Mouse (Mus musculus) erythroblast, embryonic 14.5 days (primary cell): ENCODE measurements around the gene Mapk6. TPM values are rescaled to one million over a fixed set of nuclear protein-coding genes. Genes with fewer than 3 reads are reported as not detected.

Source experiments
- H3K27me3 ChIP-seq: 2 replicates; pipeline ENCODE4 v1.6.1; 2012; ENCODE audit warnings: inconsistent platforms; ENCODE audit not compliant: control insufficient read depth
- H3K36me3 ChIP-seq: 2 replicates; pipeline ENCODE4 v1.6.1; 2012; ENCODE audit warnings: mild to moderate bottlenecking, inconsistent platforms; ENCODE audit not compliant: control insufficient read depth
- H3K4me1 ChIP-seq: 2 replicates; pipeline ENCODE4 v1.6.1; 2012; ENCODE audit warnings: inconsistent platforms; ENCODE audit not compliant: control insufficient read depth
- H3K4me3 ChIP-seq: replicated peaks from 2 replicates; pipeline ENCODE3; 2012; ENCODE audit warnings: moderate library complexity, mild to moderate bottlenecking, inconsistent platforms
- H3K9me3 ChIP-seq: 2 replicates; pipeline ENCODE4 v1.6.1; 2012; ENCODE audit warnings: low read length, inconsistent platforms, mixed read lengths; ENCODE audit not compliant: control insufficient read depth
- GATA1 ChIP-seq: IDR thresholded peaks from 2 replicates; pipeline ENCODE4 v1.6.1; 2012; ENCODE audit warnings: low read length, inconsistent platforms, mixed read lengths
- TAL1 ChIP-seq: IDR thresholded peaks from 3 replicates; pipeline ENCODE4 v1.6.1; 2012; ENCODE audit warnings: low read length, inconsistent platforms, mixed read lengths
- polyA plus RNA-seq: library from polyadenylated mRNA; stranded (reverse); fragments of >175 nt; gene quantifications from 2 replicates; pipeline ENCODE4 v1.2.3, GENCODE M21; 2012

Mapk6 gene
- polyA plus RNA-seq, 1 experiment = 0.11 TPM

- no peaks in the 10 kb centered on the region for H3K27me3 ChIP-seq
- H3K4me1 ChIP-seq = peaks cover 19% of the 10 kb centered on the region
- H3K9me3 ChIP-seq = peaks cover 5% of the 10 kb centered on the region
- TF ChIP-seq TAL1 (no peak), GATA1 (no peak)
- peaks cover 33% of the 10 kb centered on the region for H3K36me3 ChIP-seq
- no peak overlapping the region for H3K4me3 ChIP-seq
Observed at GRCm38 (mm10) chr9:75399069-75399468, 10.7 kb downstream of the Mapk6 start.

- H3K27me3 ChIP-seq = no peaks in the 10 kb centered on the region
Observed at GRCm38 (mm10) chr9:75395971-75396370, 13.8 kb downstream of the Mapk6 start.

GRCm38 (mm10) chr9:75393251-75393650 is 16.6 kb downstream of the Mapk6 start:
- Histone ChIP-seq H3K4me1 (peaks cover 5% of the 10 kb centered on the region), H3K9me3 (peaks cover 10% of the 10 kb centered on the region), H3K27me3 (no peaks in the 10 kb centered on the region), H3K36me3 (peaks cover 77% of the 10 kb centered on the region), H3K4me3 (no peak overlapping the region)
- TF ChIP-seq GATA1 (no peak), TAL1 (no peak)

More at GRCm38 (mm10) chr9:75395971-75396370, 13.8 kb downstream of the Mapk6 start:
- no peak overlapping the region for H3K4me3 ChIP-seq
- H3K9me3 ChIP-seq = peaks cover 5% of the 10 kb centered on the region
- no peak for TF ChIP-seq GATA1
- no peak for TF ChIP-seq TAL1
- H3K36me3 ChIP-seq = peaks cover 58% of the 10 kb centered on the region
- peaks cover 10% of the 10 kb centered on the region for H3K4me1 ChIP-seq

- Histone ChIP-seq H3K9me3 (peaks cover 9% of the 10 kb centered on the region), H3K4me1 (no peaks in the 10 kb centered on the region), H3K36me3 (peaks cover 29% of the 10 kb centered on the region), H3K27me3 (no peaks in the 10 kb centered on the region), H3K4me3 (no peak overlapping the region)
- TF ChIP-seq GATA1 (no peak), TAL1 (no peak)
Observed at GRCm38 (mm10) chr9:75385218-75385974, 24.4 kb downstream of the Mapk6 start.

DNA sequence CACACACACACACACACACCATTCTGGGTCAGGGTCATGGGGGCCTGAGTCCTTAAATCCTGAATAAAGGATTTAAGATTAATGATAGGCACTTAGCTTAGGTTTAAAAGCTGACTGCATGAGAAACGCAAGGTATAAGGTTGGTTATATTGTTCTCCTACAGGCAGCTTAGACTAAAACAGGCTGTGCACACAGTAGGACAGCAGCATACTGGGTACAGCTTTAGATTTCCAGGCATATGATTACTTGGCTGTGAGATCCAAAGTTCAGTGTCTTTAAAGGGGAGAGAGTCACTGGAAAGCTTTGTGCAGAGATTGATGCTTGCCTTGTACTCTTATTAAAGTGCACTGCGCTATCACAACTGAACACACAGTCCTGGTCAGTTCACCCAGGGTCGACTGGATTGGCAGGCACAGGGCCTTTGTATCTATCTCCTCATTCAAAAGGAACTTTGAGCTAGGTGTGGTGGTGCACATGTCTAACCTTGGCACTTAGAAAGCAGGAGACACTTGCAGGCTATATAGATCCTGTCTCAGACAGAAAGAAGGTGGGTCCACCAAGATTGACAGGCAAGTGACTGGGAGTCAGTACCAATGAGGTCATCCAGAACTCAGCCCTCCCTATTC is 25.4 kb downstream of the Mapk6 start:
- H3K27me3 ChIP-seq = no peaks in the 10 kb centered on the region
- peaks cover 23% of the 10 kb centered on the region for H3K36me3 ChIP-seq
- H3K9me3 ChIP-seq = peaks cover 6% of the 10 kb centered on the region
- H3K4me3 ChIP-seq = no peak overlapping the region
- TF ChIP-seq TAL1 (no peak), GATA1 (no peak)
- no peaks in the 10 kb centered on the region for H3K4me1 ChIP-seq

DNA sequence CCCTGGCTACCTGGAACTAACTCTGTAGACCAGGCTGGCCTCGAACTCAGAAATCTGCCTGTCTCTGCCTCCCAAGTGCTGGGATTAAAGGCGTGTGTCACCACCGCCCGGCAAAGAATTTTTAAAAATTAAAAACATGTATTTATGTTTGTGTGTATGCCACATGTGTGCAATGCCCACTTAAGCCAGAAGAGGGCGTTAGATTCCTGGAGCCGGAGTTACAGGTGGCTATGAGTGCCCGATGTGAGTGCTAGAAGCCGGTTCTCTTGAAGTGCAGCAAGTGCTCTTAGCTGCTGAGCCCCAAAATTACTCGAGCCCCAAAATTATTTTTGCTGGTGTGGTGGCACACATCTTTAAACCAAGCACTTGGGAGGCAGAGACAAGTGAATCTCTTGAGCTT is 26.0 kb downstream of the Mapk6 start:
- peaks cover 6% of the 10 kb centered on the region for H3K9me3 ChIP-seq
- H3K27me3 ChIP-seq = no peaks in the 10 kb centered on the region
- peaks cover 16% of the 10 kb centered on the region for H3K36me3 ChIP-seq
- TF ChIP-seq TAL1 = no peak
- no peak overlapping the region for H3K4me3 ChIP-seq
- H3K4me1 ChIP-seq = no peaks in the 10 kb centered on the region

- Histone ChIP-seq H3K9me3 (no peaks in the 10 kb centered on the region), H3K36me3 (peaks cover 10% of the 10 kb centered on the region), H3K4me3 (no peak overlapping the region), H3K27me3 (no peaks in the 10 kb centered on the region), H3K4me1 (no peaks in the 10 kb centered on the region)
- TF ChIP-seq GATA1 (no peak), TAL1 (no peak)
Observed at GRCm38 (mm10) chr9:75382825-75383224, 27.0 kb downstream of the Mapk6 start.

DNA sequence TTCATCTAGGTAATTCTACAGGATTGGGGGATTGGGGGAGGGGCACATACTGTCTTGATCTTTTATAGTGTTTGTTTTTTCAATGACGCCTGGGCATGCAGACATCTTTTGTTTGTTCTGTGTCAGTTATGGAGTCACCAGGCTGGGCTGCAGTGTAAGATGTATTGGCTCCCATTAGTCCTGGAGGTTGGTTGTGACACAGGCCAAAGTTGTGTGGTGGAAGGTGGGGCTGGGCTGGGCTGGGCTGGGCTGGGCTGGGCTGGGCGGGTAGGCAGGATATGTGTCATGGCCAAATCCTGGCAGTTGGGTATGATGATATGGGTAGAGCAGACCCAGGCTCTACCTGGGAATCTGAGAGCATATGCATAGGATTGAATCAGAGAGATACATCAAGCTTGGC is 31.0 kb downstream of the Mapk6 start:
- Histone ChIP-seq H3K4me3 (no peak overlapping the region), H3K36me3 (no peaks in the 10 kb centered on the region), H3K27me3 (no peaks in the 10 kb centered on the region), H3K4me1 (no peaks in the 10 kb centered on the region), H3K9me3 (peaks cover 8% of the 10 kb centered on the region)
- no peak for TF ChIP-seq GATA1
- no peak for TF ChIP-seq TAL1

DNA sequence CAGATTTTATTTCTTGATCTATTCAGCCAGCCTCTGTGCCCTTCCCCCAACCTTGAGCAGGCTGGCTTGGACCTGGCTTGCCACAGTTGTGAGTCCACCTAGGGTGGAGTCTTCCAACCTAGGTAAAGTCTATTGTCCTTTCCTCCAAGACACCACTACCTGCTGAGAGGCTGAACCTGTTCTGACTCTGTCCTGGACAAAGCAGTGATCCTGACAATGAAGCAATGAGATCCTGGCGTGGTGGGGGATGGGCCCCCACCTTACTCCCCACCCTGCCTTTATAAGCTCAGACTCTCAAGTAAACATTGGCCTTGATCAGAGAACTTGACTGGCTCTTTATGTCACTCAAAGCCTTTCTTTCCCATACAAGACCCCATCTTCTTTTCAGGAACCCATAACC is 33.4 kb downstream of the Mapk6 start:
- Histone ChIP-seq H3K9me3 (peaks cover 8% of the 10 kb centered on the region), H3K4me1 (no peaks in the 10 kb centered on the region), H3K36me3 (no peaks in the 10 kb centered on the region), H3K4me3 (no peak overlapping the region), H3K27me3 (no peaks in the 10 kb centered on the region)
- TF ChIP-seq TAL1 = no peak
- TF ChIP-seq GATA1 = no peak

DNA sequence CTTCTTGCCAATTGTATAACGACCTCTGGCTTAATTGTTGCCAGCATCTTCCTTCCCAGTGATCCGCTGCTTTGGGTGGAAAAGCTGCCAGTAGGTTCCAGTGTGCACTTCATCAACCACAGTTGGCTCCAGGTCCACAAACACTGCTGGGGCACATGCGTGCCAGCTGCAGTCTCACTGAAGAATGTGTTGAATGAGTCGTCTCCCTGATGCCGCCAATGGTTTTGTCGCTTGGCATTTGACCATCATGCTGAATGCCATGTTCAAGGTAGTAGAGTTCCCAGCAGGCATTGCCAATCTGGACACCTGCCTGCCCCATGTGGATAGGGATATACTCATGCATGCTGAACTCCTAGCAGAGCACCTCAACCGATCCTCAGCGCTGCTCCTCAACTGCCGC is 34.2 kb downstream of the Mapk6 start:
- Histone ChIP-seq H3K4me3 (no peak overlapping the region), H3K27me3 (no peaks in the 10 kb centered on the region), H3K4me1 (no peaks in the 10 kb centered on the region), H3K36me3 (no peaks in the 10 kb centered on the region), H3K9me3 (peaks cover 8% of the 10 kb centered on the region)
- TF ChIP-seq TAL1 = no peak
- TF ChIP-seq GATA1 = no peak
